Mouse (Mus musculus) forebrain, embryonic 14.5 days (tissue): ENCODE measurements around the gene Trpv6. TPM values are rescaled to one million over a fixed set of nuclear protein-coding genes. Genes with fewer than 3 reads are reported as not detected.

Experiments used
- ATAC-seq: fragments of 200-750 bp; cut with Nextera tagmentation; 2 replicates; pipeline ENCODE4 v1.8.0; 2017; ENCODE audit warnings: mild to moderate bottlenecking, moderate library complexity
- DNase-seq: peaks from one replicate; pipeline ENCODE4 v3.0.0-alpha.2; 2015; ENCODE audit warnings: low spot score
- H3K27ac ChIP-seq: fragments of 300-500 bp; sonication (generic); 2 replicates; pipeline ENCODE4 v1.5.1; 2014; ENCODE audit warnings: low read depth, mild to moderate bottlenecking, control low read depth, low read length, moderate library complexity
- H3K27me3 ChIP-seq: fragments of 300-500 bp; sonication (generic); replicated peaks from 2 replicates; pipeline ENCODE4 v1.6.1; 2014; ENCODE audit warnings: low read length, control low read depth, mixed read lengths; ENCODE audit not compliant: control insufficient read depth, insufficient read depth
- H3K36me3 ChIP-seq: fragments of 300-500 bp; sonication (generic); 2 replicates; pipeline ENCODE4 v1.6.1; 2014; ENCODE audit warnings: low read length, control low read depth; ENCODE audit not compliant: control insufficient read depth, insufficient read depth
- H3K4me1 ChIP-seq: fragments of 300-500 bp; sonication (generic); 2 replicates; pipeline ENCODE4 v1.6.1; 2014; ENCODE audit warnings: antibody characterized with exemption, low read length, control low read depth; ENCODE audit not compliant: control insufficient read depth, insufficient read depth
- H3K4me2 ChIP-seq: fragments of 300-500 bp; sonication (generic); 2 replicates; pipeline ENCODE4 v1.6.1; 2014; ENCODE audit warnings: mild to moderate bottlenecking, control low read depth, low read length
- H3K4me3 ChIP-seq: fragments of 300-500 bp; sonication (generic); 2 replicates; pipeline ENCODE4 v1.5.1; 2014; ENCODE audit warnings: low read depth, low read length, control low read depth
- H3K9ac ChIP-seq: fragments of 300-500 bp; sonication (generic); 2 replicates; pipeline ENCODE4 v1.6.1; 2014; ENCODE audit warnings: mild to moderate bottlenecking, low read length, control low read depth, moderate library complexity
- H3K9me3 ChIP-seq: fragments of 300-500 bp; sonication (generic); replicated peaks from 2 replicates; pipeline ENCODE4 v1.6.1; 2016; ENCODE audit warnings: low read length, control low read depth, mixed read lengths; ENCODE audit not compliant: control insufficient read depth
- WGBS: fragments of 180-500 bp; shearing (Covaris S2); extraction: QIAGEN DNeasy Blood & Tissue Kit; methylation state at CpG from one replicate; pipeline ENCODE4 v1.1.7; 2014; 5-methylcytosine and 5-hydroxymethylcytosine counted together
- polyA plus RNA-seq: library from polyadenylated mRNA; unstranded; fragments of >200 nt; fragmentation: Nextera tagmentation; extraction: Ambion mirVana; gene quantifications from 2 replicates; pipeline ENCODE4 v1.2.1, GENCODE M21; 2014

Gene Trpv6
- polyA plus RNA-seq, 1 experiment from 2014 or later = 0.55 TPM

DNA sequence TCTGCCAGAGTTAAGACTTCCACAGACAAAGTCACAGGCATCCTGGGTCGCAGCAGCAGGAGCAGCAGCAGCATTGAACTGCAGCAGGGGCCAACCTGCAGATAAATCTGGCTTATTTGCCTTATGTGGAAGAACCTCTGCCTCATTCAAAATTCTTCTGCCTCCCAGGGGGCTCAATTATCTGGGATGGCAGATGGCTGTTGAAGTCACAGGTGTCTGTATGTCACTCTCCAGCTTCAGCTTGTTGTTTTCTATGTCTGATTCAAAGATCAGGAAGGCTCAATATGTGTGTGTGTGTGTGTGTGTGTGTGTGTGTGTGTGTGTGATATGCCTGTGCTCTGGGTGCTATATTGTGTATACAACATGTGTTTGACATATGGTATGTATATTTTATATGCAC lies 1.2 kb upstream of the Trpv6 start:
- WGBS = 21% methylated on average over 1 of the region's 1 CpGs

GRCm38 (mm10) chr6:41635211-41635610 lies 994 bp downstream of the Trpv6 start:
- no peak overlapping the region for H3K4me2 ChIP-seq
- peak; percentile 19 for DNase-seq
- H3K27me3 ChIP-seq = no peaks in the 10 kb centered on the region
- H3K27ac ChIP-seq = no peak overlapping the region
- no peak overlapping the region for H3K9ac ChIP-seq
- no peak for ATAC-seq
- no peaks in the 10 kb centered on the region for H3K9me3 ChIP-seq
- WGBS = 30% methylated on average over 1 of the region's 1 CpGs
- no peak overlapping the region for H3K4me3 ChIP-seq
- H3K36me3 ChIP-seq = no peaks in the 10 kb centered on the region
- H3K4me1 ChIP-seq = no peaks in the 10 kb centered on the region

More for the DNA sequence above, 1.2 kb upstream of the Trpv6 start:
- Histone ChIP-seq H3K4me1 (no peaks in the 10 kb centered on the region), H3K27me3 (no peaks in the 10 kb centered on the region), H3K27ac (no peak overlapping the region), H3K9me3 (no peaks in the 10 kb centered on the region), H3K36me3 (no peaks in the 10 kb centered on the region), H3K9ac (no peak overlapping the region), H3K4me3 (no peak overlapping the region), H3K4me2 (no peak overlapping the region)
- peak; percentile 65 for ATAC-seq
- DNase-seq = peak; percentile 52

DNA sequence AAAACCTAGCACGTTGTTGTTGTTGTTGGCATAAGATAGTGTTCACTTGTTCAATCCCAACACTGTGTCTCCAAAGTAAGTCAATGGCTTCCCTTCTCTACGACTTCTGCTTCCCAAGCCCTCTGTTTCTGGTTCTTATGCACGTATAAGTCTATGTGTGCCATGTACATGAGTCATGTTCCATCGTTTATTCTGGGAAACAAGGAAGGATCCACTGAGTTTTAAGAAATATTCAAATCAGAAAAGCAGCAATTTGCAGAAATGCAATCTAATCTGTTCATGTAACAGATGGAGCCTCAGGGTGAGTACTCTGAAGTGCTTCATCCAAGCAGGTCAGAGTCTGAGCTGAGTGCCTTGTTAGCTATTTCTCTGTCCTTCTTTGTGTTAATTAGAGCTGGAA lies 4.7 kb downstream of the Trpv6 start:
- Histone ChIP-seq H3K36me3 (no peaks in the 10 kb centered on the region), H3K9me3 (no peaks in the 10 kb centered on the region), H3K27me3 (no peaks in the 10 kb centered on the region), H3K4me3 (no peak overlapping the region), H3K4me2 (no peak overlapping the region), H3K4me1 (no peaks in the 10 kb centered on the region), H3K9ac (no peak overlapping the region), H3K27ac (no peak overlapping the region)
- no peak for DNase-seq
- 83% methylated on average over 4 of the region's 4 CpGs for WGBS
- ATAC-seq = no peak

DNA sequence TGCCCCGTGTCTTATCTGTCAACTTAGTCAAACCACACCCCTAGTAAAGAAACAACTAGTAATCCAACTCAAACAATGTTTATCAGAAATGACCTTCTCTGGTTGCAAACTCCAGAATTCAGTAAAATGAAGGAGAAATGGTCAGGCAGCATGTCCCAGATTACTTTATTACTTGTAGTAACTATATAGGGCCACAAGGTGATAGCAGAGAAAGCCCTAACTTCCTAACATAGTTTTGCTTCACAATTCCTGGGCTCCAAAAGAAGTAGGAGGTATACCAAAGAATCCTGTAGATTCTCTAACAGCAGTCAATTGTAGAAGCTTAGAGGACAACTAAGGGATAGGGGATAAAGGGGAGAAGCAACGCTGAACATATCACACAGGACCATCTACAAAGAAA lies 5.4 kb downstream of the Trpv6 start:
- 76% methylated on average over 2 of the region's 2 CpGs for WGBS

GRCm38 (mm10) chr6:41628180-41628579 lies 8.0 kb downstream of the Trpv6 start:
- Histone ChIP-seq H3K36me3 (no peaks in the 10 kb centered on the region), H3K4me2 (no peak overlapping the region), H3K27ac (no peak overlapping the region), H3K9me3 (no peaks in the 10 kb centered on the region), H3K4me1 (no peaks in the 10 kb centered on the region), H3K4me3 (no peak overlapping the region), H3K27me3 (no peaks in the 10 kb centered on the region), H3K9ac (no peak overlapping the region)
- no peak for DNase-seq
- no peak for ATAC-seq
- 85% methylated on average over 1 of the region's 1 CpGs for WGBS

More for the DNA sequence above, 5.4 kb downstream of the Trpv6 start:
- Histone ChIP-seq H3K4me2 (no peak overlapping the region), H3K36me3 (no peaks in the 10 kb centered on the region), H3K4me1 (no peaks in the 10 kb centered on the region), H3K4me3 (no peak overlapping the region), H3K9ac (no peak overlapping the region), H3K27ac (no peak overlapping the region), H3K9me3 (no peaks in the 10 kb centered on the region), H3K27me3 (no peaks in the 10 kb centered on the region)
- no peak for ATAC-seq
- DNase-seq = no peak

GRCm38 (mm10) chr6:41622661-41623060 lies 13.5 kb downstream of the Trpv6 start:
- Histone ChIP-seq H3K36me3 (peaks cover 11% of the 10 kb centered on the region; the same call in 1 of the 2 replicates), H3K9ac (no peak overlapping the region), H3K4me2 (no peak overlapping the region), H3K9me3 (no peaks in the 10 kb centered on the region), H3K4me1 (no peaks in the 10 kb centered on the region), H3K27me3 (no peaks in the 10 kb centered on the region), H3K27ac (no peak overlapping the region), H3K4me3 (no peak overlapping the region)
- peak; percentile 20 for DNase-seq
- ATAC-seq = 0 out of 2 replicates have a peak, but pooled peaks have one; percentile 30
- 72% methylated on average over 9 of the region's 9 CpGs for WGBS

GRCm38 (mm10) chr6:41621241-41621990 lies 14.8 kb downstream of the Trpv6 start:
- Histone ChIP-seq H3K27ac (no peak overlapping the region), H3K9ac (no peak overlapping the region), H3K4me2 (no peak overlapping the region), H3K27me3 (no peaks in the 10 kb centered on the region), H3K36me3 (peaks cover 16% of the 10 kb centered on the region; the same call in 1 of the 2 replicates), H3K4me1 (no peaks in the 10 kb centered on the region), H3K9me3 (no peaks in the 10 kb centered on the region), H3K4me3 (no peak overlapping the region)
- ATAC-seq = no peak
- WGBS = 94% methylated on average over 12 of the region's 12 CpGs
- no peak for DNase-seq

GRCm38 (mm10) chr6:41620173-41620798 lies 15.9 kb downstream of the Trpv6 start:
- DNase-seq (no peak), ATAC-seq (no peak)
- 93% methylated on average over 9 of the region's 9 CpGs for whole genome bisulfite sequencing
- Histone ChIP-seq H3K4me3 (no peak overlapping the region), H3K27me3 (no peaks in the 10 kb centered on the region), H3K9me3 (no peaks in the 10 kb centered on the region), H3K9ac (no peak overlapping the region), H3K4me2 (no peak overlapping the region), H3K4me1 (no peaks in the 10 kb centered on the region), H3K36me3 (peaks cover 16% of the 10 kb centered on the region; the same call in 1 of the 2 replicates), H3K27ac (no peak overlapping the region)

DNA sequence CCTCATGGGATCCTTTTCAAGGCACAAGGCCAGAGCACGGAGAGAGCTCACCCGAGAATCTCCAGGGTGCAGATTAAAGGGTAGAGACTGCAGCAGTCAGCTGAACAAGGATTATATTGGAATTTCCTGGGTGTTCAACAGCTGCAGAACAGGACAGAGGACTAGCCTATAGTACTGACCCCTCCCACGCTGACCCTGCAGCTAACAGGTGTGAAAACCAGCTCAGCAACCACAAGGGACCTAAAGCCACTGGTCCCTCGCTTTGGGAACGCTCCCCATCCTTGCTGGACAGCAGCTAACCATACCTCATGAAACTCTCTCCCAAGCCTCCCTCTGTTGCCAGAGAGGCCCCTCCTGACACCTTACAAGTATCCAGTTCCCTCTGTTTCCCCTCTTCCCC lies 28.6 kb downstream of the Trpv6 start:
- Histone ChIP-seq H3K9me3 (no peaks in the 10 kb centered on the region), H3K9ac (no peak overlapping the region), H3K4me2 (no peak overlapping the region), H3K36me3 (no peaks in the 10 kb centered on the region), H3K4me3 (no peak overlapping the region), H3K4me1 (peaks cover 10% of the 10 kb centered on the region), H3K27me3 (no peaks in the 10 kb centered on the region), H3K27ac (no peak overlapping the region)
- ATAC-seq (no peak), DNase-seq (no peak)
- WGBS = 66% methylated on average over 5 of the region's 5 CpGs
